Mouse (Mus musculus): ENCODE results near the gene Prss58.

Gene Prss58

GRCm38 (mm10) chr6:40900287-40900686, at the start of gene Prss58:
Gene Prss58, minus strand, starts transcription at chr6:40900387.
- no peak for DNase-seq (ENCODE audit: low spot score)

- no peak for DNase-seq (ENCODE audit: low spot score)
These were observed 40.3 kb upstream of the Prss58 start, which contains the start of gene 1700074P13Rik for GRCm38 (mm10) chr6:40940457-40940856. Gene 1700074P13Rik, minus strand, starts transcription at chr6:40940557.

GRCm38 (mm10) chr6:40919954-40920353, 19.8 kb upstream of the Prss58 start:
- no peak for DNase-seq (ENCODE audit: low spot score)

- DNase-seq (ENCODE audit: low spot score) = no peak
These were observed 5.5 kb downstream of the Prss58 start for GRCm38 (mm10) chr6:40894716-40895115.

- DNase-seq (ENCODE audit: low spot score) = peak; percentile 56
These were observed 6.6 kb downstream of the Prss58 start for GRCm38 (mm10) chr6:40893577-40893976.

GRCm38 (mm10) chr6:40891754-40892153, 8.4 kb downstream of the Prss58 start:
- no peak for DNase-seq (ENCODE audit: low spot score)

GRCm38 (mm10) chr6:40890973-40891372, 9.2 kb downstream of the Prss58 start:
- peak; percentile 66 for DNase-seq (ENCODE audit: low spot score)

- DNase-seq (ENCODE audit: low spot score) = no peak
These were observed 12.8 kb downstream of the Prss58 start, which contains the start of gene Moxd2 for GRCm38 (mm10) chr6:40887394-40887793. Gene Moxd2, minus strand, starts transcription at chr6:40887494.

- no peak for DNase-seq (ENCODE audit: low spot score)
These were observed 54.9 kb downstream of the Prss58 start for GRCm38 (mm10) chr6:40845283-40845682.

Data from T-cell, adult 2 months (primary cell).